Mouse (Mus musculus) left cerebral cortex, adult 9 months (tissue): Measurements from ENCODE around the gene Zap70.

Experiments
- DNase-seq, 2 experiments: peaks; one replicate each; pipeline ENCODE4 v3.0.0; 2022; ENCODE audit warnings: low spot score in 2 of 2

Zap70 gene

GRCm38 (mm10) chr1:36761568-36761967, at the start of gene Zap70:
TSS of gene Zap70 (plus strand) at chr1:36761798.
- no peak for DNase-seq

GRCm38 (mm10) chr1:36714311-36714710, 47.3 kb upstream of the Zap70 start, which contains the start of gene Actr1b:
TSS of gene Actr1b (minus strand) at chr1:36714422.
- no peak for DNase-seq

GRCm38 (mm10) chr1:36718786-36719185, 42.8 kb upstream of the Zap70 start:
- DNase-seq: no peak

GRCm38 (mm10) chr1:36723146-36724056, 38.2 kb upstream of the Zap70 start:
- no peak for DNase-seq

GRCm38 (mm10) chr1:36724057-36724431, 37.6 kb upstream of the Zap70 start:
- DNase-seq: no peak

GRCm38 (mm10) chr1:36737300-36737699, 24.3 kb upstream of the Zap70 start:
- DNase-seq: peak; percentile 27 to 92

GRCm38 (mm10) chr1:36739231-36739630, 22.4 kb upstream of the Zap70 start:
- DNase-seq: no peak

GRCm38 (mm10) chr1:36743046-36743445, 18.6 kb upstream of the Zap70 start:
- no peak for DNase-seq

- peak; percentile 65 to 88 for DNase-seq
Measured at GRCm38 (mm10) chr1:36744268-36744944, 17.2 kb upstream of the Zap70 start.

GRCm38 (mm10) chr1:36745661-36746060, 15.9 kb upstream of the Zap70 start:
- DNase-seq: no peak

GRCm38 (mm10) chr1:36746452-36746851, 15.1 kb upstream of the Zap70 start:
- no peak for DNase-seq

- DNase-seq: no peak
Measured at GRCm38 (mm10) chr1:36753932-36754675, 7.5 kb upstream of the Zap70 start.

GRCm38 (mm10) chr1:36758553-36758952, 3.0 kb upstream of the Zap70 start:
- no peak for DNase-seq

GRCm38 (mm10) chr1:36759076-36759475, 2.5 kb upstream of the Zap70 start:
- no peak for DNase-seq

- DNase-seq: no peak
Measured at GRCm38 (mm10) chr1:36760401-36760800, 1.2 kb upstream of the Zap70 start.

- no peak for DNase-seq
Measured at GRCm38 (mm10) chr1:36761061-36761460, 537 bp upstream of the Zap70 start.

- no peak for DNase-seq
Measured at GRCm38 (mm10) chr1:36766431-36767205, 5.0 kb downstream of the Zap70 start.

- no peak for DNase-seq
Measured at GRCm38 (mm10) chr1:36767321-36767720, 5.7 kb downstream of the Zap70 start.

- DNase-seq: no peak
Measured at GRCm38 (mm10) chr1:36768786-36769185, 7.2 kb downstream of the Zap70 start.

- DNase-seq: no peak
Measured at GRCm38 (mm10) chr1:36769951-36770350, 8.4 kb downstream of the Zap70 start.

- no peak for DNase-seq
Measured at GRCm38 (mm10) chr1:36770998-36771397, 9.4 kb downstream of the Zap70 start.
